In the genomic region with DNA sequence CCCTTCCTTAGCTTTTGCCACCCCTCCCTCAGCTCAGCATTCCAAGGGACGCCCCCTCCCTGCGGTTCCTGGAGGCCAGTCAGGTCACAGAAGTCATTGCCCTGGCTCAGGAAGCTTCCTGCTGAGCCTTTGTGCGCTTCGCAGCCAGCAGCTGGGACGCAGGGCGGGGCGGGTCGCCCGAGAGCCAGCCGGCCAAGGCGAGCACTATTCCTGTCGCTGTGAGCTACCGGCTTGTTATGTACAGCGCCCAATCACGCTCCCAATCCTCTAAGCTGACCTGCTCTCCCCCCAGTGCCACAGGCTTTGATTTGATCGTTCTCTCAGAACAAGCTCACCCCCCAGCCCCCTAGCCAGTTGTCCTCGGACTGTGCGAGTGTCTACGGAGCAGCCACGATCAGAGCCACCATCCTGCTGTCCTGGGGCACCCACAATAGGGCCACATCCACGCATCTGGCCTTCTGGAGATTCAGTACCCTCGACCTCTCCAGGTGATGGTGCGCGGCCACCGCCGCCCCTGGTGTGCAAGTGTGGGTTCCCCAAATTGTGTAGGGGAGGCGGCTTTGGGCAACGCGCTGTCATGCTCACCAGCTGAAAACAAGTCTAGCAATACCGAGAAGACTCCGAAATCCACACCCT, we compare ENCODE assay signal across 8 mouse cellular contexts. TPM values are rescaled to one million over a fixed set of nuclear protein-coding genes. Genes with fewer than 3 reads are reported as not detected.
DNase-seq lines count a peak whose midpoint lies in the region; ATAC-seq and TF ChIP-seq lines count a peak whose summit lies in the region.

No protein-coding gene starts in this region.

- WGBS in hindbrain, embryonic 16.5 days, result 18% methylated on average over 29 of the region's 31 CpGs

- no peaks in the 10 kb centered on the region for H3K36me3 ChIP-seq in hindbrain, embryonic 16.5 days (ENCODE audit: control insufficient read depth, insufficient read depth, low read length)
- no peaks in the 10 kb centered on the region for H3K36me3 ChIP-seq in myocyte (ENCODE audit: control insufficient read depth, insufficient read depth)

- peak; percentile 79 for ATAC-seq in hindbrain, embryonic 16.5 days
- ATAC-seq in megakaryocyte-erythroid progenitor cell, adult 5-6 weeks (replicated peaks; ENCODE audit: low FRiP score, low TSS enrichment, poor library complexity, severe bottlenecking), result no peak

- H3K4me3 ChIP-seq in hindbrain, embryonic 16.5 days (ENCODE audit: low read length), result peak overlapping the region; percentile 8
- no peak overlapping the region for H3K4me3 ChIP-seq in myocyte

- H3K9me3 ChIP-seq in hindbrain, embryonic 16.5 days (ENCODE audit: control insufficient read depth, low read length), result no peaks in the 10 kb centered on the region

- no peak overlapping the region for H3K9ac ChIP-seq in hindbrain, embryonic 16.5 days (ENCODE audit: low read depth, low read length)

- no peak overlapping the region for H3K27ac ChIP-seq in hindbrain, embryonic 16.5 days (ENCODE audit: low read depth, low read length)

- TF ChIP-seq POLR2A in myocyte (IDR thresholded peaks at IDR 0.05; ENCODE audit: insufficient read length, low read depth), result no peak

- no peaks in the 10 kb centered on the region for H3K4me1 ChIP-seq in hindbrain, embryonic 16.5 days (ENCODE audit: control insufficient read depth, insufficient read depth, low read depth, low read length)

- H3ac ChIP-seq in myocyte (ENCODE audit: control insufficient read depth, insufficient read length), result no peak overlapping the region

- peak overlapping the region; percentile 52 for H3K4me2 ChIP-seq in hindbrain, embryonic 16.5 days (ENCODE audit: low read length)
- peak overlapping the region; percentile 12 for H3K4me2 ChIP-seq in myocyte (ENCODE audit: low read depth)

- intact Hi-C loops in left cerebral cortex, postnatal 25 days (cut with DNase I), result no loop called here

- no peaks in the 10 kb centered on the region for H3K27me3 ChIP-seq in hindbrain, embryonic 16.5 days (replicated peaks; ENCODE audit: control insufficient read depth, insufficient read depth, low read length)
- H3K27me3 ChIP-seq in myocyte (ENCODE audit: control insufficient read depth, insufficient read depth, insufficient read length), result no peaks in the 10 kb centered on the region

- peak; percentile 32 for DNase-seq in adrenal gland, postnatal 10 days
- no peak for DNase-seq in adrenal gland, postnatal 36 days
- peak; percentile 63 for DNase-seq in cerebellum, adult 9-10 months
- DNase-seq in gastrocnemius, adult 8-10 months (ENCODE audit: low spot score in 2 of 2), result peak; percentile 2 to 44
- DNase-seq in left cerebral cortex, postnatal 25 days (ENCODE audit: low spot score in 2 of 2), result no peak

- H3K79me2 ChIP-seq in myocyte (ENCODE audit: control insufficient read depth, insufficient read depth), result no peaks in the 10 kb centered on the region

TF ChIP-seq in myocyte, 11 proteins besides CTCF, POLR2A, EP300 and RAD21:
- TF ChIP-seq CEBPB (IDR thresholded peaks at IDR 0.05; ENCODE audit: insufficient read depth, poor library complexity, severe bottlenecking) (no peak), MYOD1 (IDR thresholded peaks at IDR 0.05; ENCODE audit: control insufficient read depth in 1 of 3, insufficient read length in 2 of 3, low read depth in 2 of 3) (peak in 2 of 3 experiments; percentile 5 to 71), REST (IDR thresholded peaks at IDR 0.05; ENCODE audit: insufficient read depth, insufficient read length) (no peak), MYOG (IDR thresholded peaks at IDR 0.05; ENCODE audit: control insufficient read depth in 1 of 3, insufficient read depth in 1 of 3, insufficient read length in 2 of 3, low read depth in 2 of 3) (peak in 2 of 3 experiments; percentile 33 to 70), TCF3 (IDR thresholded peaks at IDR 0.05; ENCODE audit: insufficient read length, low read depth) (no peak)
TF ChIP-seq in myocyte: peak in this region for 2.

RNA-seq across cellular contexts. Expression of gene Klhl34, which starts 0.5 kb away (rescaled TPM):
- total RNA-seq in adrenal gland, postnatal 10 days (2021), result under 1 TPM; 0.21 to 0.58 TPM
- not detected for total RNA-seq in adrenal gland, postnatal 36 days (2021)
- total RNA-seq in gastrocnemius, adult 8-10 months (2022), result 10 to 100 TPM; 21.4 to 28.7 (median 26.1) TPM
- polyA plus RNA-seq in hindbrain, embryonic 16.5 days (2015; fragmentation: Nextera tagmentation; extraction: Ambion mirVana), result 1.6 and 2.5 TPM in 2 replicates
- 1.0 TPM for polyA plus RNA-seq in myocyte (2012; fragmentation: generic; extraction: Trizol)
- not detected in 2 replicates for total RNA-seq in megakaryocyte-erythroid progenitor cell, adult 5-6 weeks (2014; fragmentation: Nextera tagmentation)
- total RNA-seq in megakaryocyte-erythroid progenitor cell, adult 5-6 weeks (2017), result not detected in 2 replicates
- total RNA-seq in left cerebral cortex, postnatal 25 days (2021), result under 1 TPM in 1 of 2 experiments, not detected in 1; 0.23 TPM

Comparison
In these comparisons a context has a peak if more than half of its experiments do, and no peak if none do; other contexts are left out.
1. DNase-seq: peak in adrenal gland, postnatal 10 days (single experiment), cerebellum, adult 9-10 months (single experiment) and gastrocnemius, adult 8-10 months (2 of 2); none in adrenal gland, postnatal 36 days (0 of 2) and left cerebral cortex, postnatal 25 days (0 of 2).
2. RNA of gene Klhl34, which starts 0.5 kb away (total RNA-seq): 21.4 to 28.7 TPM in gastrocnemius, adult 8-10 months; 0.21 to 0.58 TPM in adrenal gland, postnatal 10 days, 0.23 TPM in left cerebral cortex, postnatal 25 days, not detected in adrenal gland, postnatal 36 days and not detected in megakaryocyte-erythroid progenitor cell, adult 5-6 weeks; every median in the first group is over 10 times any median in the second.